Mouse (Mus musculus) splenic B cell, adult 2 months (primary cell): Measurements from ENCODE around the gene Rhox9.
"Not testable (repeated sequence)": the region's sequence is repeated elsewhere in the genome, so short reads cannot be mapped to it uniquely, and the experiment has no call there.

Source experiments
- DNase-seq: peaks from one replicate; pipeline ENCODE4 v3.0.0-alpha.2; 2011; ENCODE audit warnings: low read depth, low spot score
- H3K27me3 ChIP-seq: 2 replicates; pipeline ENCODE4 v1.6.1; 2012; ENCODE audit warnings: mild to moderate bottlenecking, low read length, moderate library complexity, mixed read lengths; ENCODE audit not compliant: control insufficient read depth, poor library complexity, insufficient read depth, severe bottlenecking
- H3K36me3 ChIP-seq: 2 replicates; pipeline ENCODE4 v1.6.1; 2012; ENCODE audit warnings: mild to moderate bottlenecking, low read length, moderate library complexity, mixed read lengths; ENCODE audit not compliant: control insufficient read depth, poor library complexity, insufficient read depth, severe bottlenecking

The Rhox9 gene

DNA sequence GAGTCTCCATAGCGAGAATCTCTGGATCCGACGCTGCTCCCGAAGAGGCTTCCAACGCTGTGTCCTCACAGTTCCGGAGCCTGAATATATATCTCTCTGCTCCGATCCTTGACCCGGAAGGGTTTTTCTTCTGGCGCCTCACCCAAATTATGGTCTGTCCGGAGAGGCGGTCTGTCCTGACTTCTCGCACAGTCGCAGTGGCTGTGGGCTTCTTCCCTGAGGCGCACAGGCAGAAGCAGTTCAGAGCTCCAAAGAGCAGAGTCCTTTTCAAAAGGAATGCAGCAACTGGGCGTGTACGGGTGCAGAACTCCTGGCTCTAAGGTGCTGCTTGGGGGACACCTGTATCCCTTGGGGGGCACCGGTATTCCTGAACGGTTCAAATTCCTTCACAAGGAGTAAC lies at the start of gene Rhox9:
Rhox9 (minus strand) TSS at position 101 of the 400 bp plus-strand sequence.
- DNase-seq, H3K27me3 ChIP-seq, H3K36me3 ChIP-seq: not testable (repeated sequence)

DNA sequence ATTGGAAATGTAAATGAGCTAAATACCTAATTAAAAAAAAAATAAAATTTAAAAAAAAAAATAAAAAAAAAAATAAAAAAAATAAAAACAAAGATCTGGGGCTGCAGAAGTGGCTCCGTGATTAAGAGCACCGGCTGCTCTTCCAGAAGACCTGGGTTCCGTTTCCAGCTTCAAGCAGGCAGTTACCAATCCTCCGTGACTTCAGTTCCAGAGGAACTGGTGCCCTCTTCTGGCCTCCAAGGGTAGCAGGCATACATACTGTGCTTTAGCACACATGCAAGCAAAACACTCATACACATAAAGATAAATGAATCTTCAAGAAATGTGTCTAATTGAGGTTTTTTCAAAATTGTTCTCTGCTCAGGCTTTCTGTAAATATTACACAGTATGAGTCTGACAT lies 14.7 kb upstream of the Rhox9 start:
- no peaks in the 10 kb centered on the region for H3K27me3 ChIP-seq
- no peak for DNase-seq
- H3K36me3 ChIP-seq: no peaks in the 10 kb centered on the region

- H3K27me3 ChIP-seq: no peaks in the 10 kb centered on the region
- DNase-seq: no peak
- H3K36me3 ChIP-seq: no peaks in the 10 kb centered on the region
Measured at GRCm38 (mm10) chrX:37908581-37908980, 7.0 kb upstream of the Rhox9 start.

- no peaks in the 10 kb centered on the region for H3K36me3 ChIP-seq
- H3K27me3 ChIP-seq: no peaks in the 10 kb centered on the region
- no peak for DNase-seq
Measured at GRCm38 (mm10) chrX:37903727-37904126, 2.2 kb upstream of the Rhox9 start.

DNA sequence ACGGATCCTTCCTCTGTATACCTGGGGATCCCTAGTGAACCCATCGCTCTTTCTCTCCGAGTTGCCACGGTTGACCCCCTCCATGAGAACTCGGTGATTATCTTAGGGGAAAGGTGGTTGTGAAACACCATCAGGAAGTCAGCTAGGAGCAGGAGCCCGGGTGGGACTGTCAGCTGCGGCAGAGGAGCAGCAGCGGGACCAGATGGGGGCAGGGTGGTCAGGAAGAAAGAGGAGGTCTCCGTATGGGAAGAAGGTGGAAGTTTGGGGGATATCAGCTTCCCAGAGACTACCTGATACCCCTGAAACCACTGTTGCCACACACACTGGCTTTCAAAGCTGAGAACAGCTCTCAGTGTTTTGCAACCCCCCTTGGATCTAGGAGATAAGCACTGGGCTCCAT lies 4.4 kb downstream of the Rhox9 start, which contains the start of gene Rhox7b:
Rhox7b (minus strand) TSS at position 101 of the 400 bp plus-strand sequence.
- not testable (repeated sequence) for H3K36me3 ChIP-seq, DNase-seq, H3K27me3 ChIP-seq

- DNase-seq: no peak
- H3K27me3 ChIP-seq: no peaks in the 10 kb centered on the region
- H3K36me3 ChIP-seq: no peaks in the 10 kb centered on the region
Measured at GRCm38 (mm10) chrX:37878844-37879243, 22.7 kb downstream of the Rhox9 start, which contains the start of gene Rhox8. TSS of gene Rhox8 (minus strand) at chrX:37878944.

DNA sequence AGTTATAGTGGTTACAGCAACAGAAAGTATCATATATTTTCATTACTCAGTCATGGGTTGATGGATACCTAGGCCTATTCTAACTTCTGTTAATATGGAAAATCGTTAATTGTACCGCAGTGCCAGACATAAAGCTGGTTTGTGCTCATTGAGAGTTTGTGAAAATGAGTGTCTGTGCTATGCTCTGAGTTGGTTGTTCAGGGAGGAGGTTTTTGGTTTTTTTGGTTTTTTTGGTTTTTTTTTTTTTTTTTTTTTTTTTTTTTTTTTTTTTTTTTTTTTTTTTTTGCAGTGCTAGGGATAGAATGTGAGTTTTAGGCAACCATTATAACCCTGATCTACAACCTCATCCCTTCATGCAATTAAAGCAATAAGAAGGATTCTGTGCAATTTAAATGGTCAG lies 29.9 kb downstream of the Rhox9 start:
- H3K27me3 ChIP-seq: no peaks in the 10 kb centered on the region
- H3K36me3 ChIP-seq: no peaks in the 10 kb centered on the region
- no peak for DNase-seq
